Mouse (Mus musculus): ENCODE data around the gene Slc22a2. TPM values are rescaled to one million over a fixed set of nuclear protein-coding genes. Genes with fewer than 3 reads are reported as not detected.
"Not testable (repeated sequence)": the region's sequence is repeated elsewhere in the genome, so short reads cannot be mapped to it uniquely, and the experiment has no call there.

Slc22a2 gene
- polyA plus RNA-seq (2011; ENCODE audit: insufficient read depth, insufficient read length, low replicate concordance, missing spikeins): 2.0 TPM in 1 of 2 replicates, not detected in the other

GRCm38 (mm10) chr17:12583991-12584390, at the start of gene Slc22a2:
Gene Slc22a2 (plus strand): TSS chr17:12584132.
- WGBS: 74% methylated on average over 10 of the region's 10 CpGs
- Histone ChIP-seq H3K4me1 (ENCODE audit: control insufficient read depth, insufficient read depth, low read length) (no peaks in the 10 kb centered on the region), H3K4me3 (replicated peaks; ENCODE audit: control insufficient read depth, low read depth, low read length) (no peak within 1 kb of the TSS), H3K27ac (ENCODE audit: control insufficient read depth, insufficient read depth, low read depth, low read length, poor library complexity) (no peak within 1 kb of the TSS)
- TF ChIP-seq CTCF (IDR thresholded peaks at IDR 0.05; ENCODE audit: control insufficient read depth, insufficient read depth, low read length): no peak
- TF ChIP-seq POLR2A (IDR thresholded peaks at IDR 0.05; ENCODE audit: borderline replicate concordance, control insufficient read depth, low read depth, low read length): no peak

DNA sequence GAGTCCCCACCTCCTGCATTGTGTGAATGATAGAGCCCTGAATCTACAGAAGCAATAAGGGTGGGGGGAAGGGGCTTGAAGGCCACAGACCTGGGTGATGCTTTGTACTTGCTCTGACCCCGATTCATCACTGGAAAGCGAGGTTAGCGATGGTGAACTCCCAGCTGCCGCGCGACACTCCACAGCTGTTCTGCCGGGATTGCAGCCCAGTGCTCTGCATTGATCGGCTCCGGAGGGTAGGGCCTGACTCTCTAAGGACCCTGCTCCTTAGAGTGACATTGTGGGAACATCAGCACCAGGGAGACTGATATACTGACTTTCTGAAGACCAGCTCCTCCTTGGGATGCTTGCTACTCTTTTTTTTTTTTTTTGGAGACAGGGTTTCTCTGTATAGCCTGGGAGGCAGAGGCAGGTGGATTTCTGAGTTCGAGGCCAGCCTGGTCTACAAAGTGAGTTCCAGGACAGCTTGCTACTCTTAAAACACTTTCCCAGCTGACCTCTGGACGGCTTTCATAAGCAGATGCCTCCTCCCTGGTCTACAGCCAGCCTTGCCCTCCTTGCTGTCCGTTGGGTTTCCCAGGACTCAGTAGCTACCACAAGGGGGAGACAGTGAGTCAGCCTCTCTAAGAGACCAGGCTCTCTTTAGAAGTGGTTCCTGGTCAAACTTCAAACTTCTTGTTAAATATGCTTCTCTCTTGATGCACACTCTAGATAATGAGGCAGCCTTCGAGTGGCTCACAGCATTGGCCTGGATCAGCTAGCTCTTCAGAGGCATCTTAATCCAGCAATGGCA, 49.4 kb upstream of the Slc22a2 start:
- Histone ChIP-seq H3K27ac (ENCODE audit: control insufficient read depth, insufficient read depth, low read depth, low read length, poor library complexity) (no peak overlapping the region), H3K4me1 (ENCODE audit: control insufficient read depth, insufficient read depth, low read length) (no peaks in the 10 kb centered on the region), H3K4me3 (replicated peaks; ENCODE audit: control insufficient read depth, low read depth, low read length) (no peak overlapping the region)
- 64% methylated on average over 13 of the region's 13 CpGs for WGBS
- peak; percentile 74 for TF ChIP-seq CTCF (IDR thresholded peaks at IDR 0.05; ENCODE audit: control insufficient read depth, insufficient read depth, low read length)
- no peak for TF ChIP-seq POLR2A (IDR thresholded peaks at IDR 0.05; ENCODE audit: borderline replicate concordance, control insufficient read depth, low read depth, low read length)

DNA sequence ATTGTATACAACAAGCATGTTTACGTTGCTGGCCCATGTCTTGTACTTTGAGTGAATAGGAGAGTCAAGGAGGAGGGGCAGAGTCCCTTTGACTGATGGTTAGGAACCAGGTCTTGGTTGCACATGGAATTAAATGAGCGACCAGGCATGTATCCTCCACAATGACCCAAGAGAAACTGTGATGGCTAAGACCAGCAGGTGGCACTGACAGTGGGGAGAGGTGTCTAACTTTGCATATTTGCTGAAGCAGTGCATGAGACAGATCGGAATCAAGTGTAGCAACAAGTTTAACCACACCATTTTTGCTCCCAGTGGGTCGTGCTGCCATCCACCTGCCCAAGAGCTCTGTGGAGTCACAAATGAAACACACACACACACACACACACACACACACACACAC, 21.7 kb upstream of the Slc22a2 start:
- no peaks in the 10 kb centered on the region for H3K4me1 ChIP-seq (ENCODE audit: control insufficient read depth, insufficient read depth, low read length)
- no peak overlapping the region for H3K4me3 ChIP-seq (replicated peaks; ENCODE audit: control insufficient read depth, low read depth, low read length)
- H3K27ac ChIP-seq (ENCODE audit: control insufficient read depth, insufficient read depth, low read depth, low read length, poor library complexity): no peak overlapping the region
- no peak for TF ChIP-seq CTCF (IDR thresholded peaks at IDR 0.05; ENCODE audit: control insufficient read depth, insufficient read depth, low read length)
- no peak for TF ChIP-seq POLR2A (IDR thresholded peaks at IDR 0.05; ENCODE audit: borderline replicate concordance, control insufficient read depth, low read depth, low read length)
- WGBS: 77% methylated on average over 4 of the region's 4 CpGs

DNA sequence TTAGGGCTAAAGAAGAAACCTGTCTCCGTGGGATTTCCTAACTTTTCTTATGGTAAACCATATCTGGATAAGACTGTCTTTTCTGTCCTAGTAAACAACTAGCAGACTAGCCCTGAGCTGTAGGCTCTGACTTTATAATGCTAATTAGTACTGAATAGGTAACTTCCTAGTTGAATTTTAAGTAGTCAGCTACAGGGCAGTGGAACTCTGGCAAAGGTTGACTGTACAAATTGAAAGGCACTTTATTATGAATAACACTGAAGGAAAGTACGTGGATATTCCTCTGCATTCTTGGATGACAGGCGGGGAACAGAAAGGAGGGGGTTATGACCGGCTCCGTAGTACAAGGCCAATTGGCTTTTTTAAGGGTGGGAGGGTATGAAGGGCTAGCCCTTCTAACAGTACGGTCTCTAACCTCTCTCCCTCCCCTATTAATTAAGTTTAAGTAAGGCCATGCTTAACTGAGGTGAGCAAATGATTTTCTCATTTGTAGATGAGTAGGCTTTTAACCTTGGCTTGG, 19.4 kb upstream of the Slc22a2 start:
- H3K4me3 ChIP-seq (replicated peaks; ENCODE audit: control insufficient read depth, low read depth, low read length); H3K4me1 ChIP-seq (ENCODE audit: control insufficient read depth, insufficient read depth, low read length); H3K27ac ChIP-seq (ENCODE audit: control insufficient read depth, insufficient read depth, low read depth, low read length, poor library complexity): not testable (repeated sequence)
- WGBS: 85% methylated on average over 6 of the region's 6 CpGs

GRCm38 (mm10) chr17:12565443-12565842, 18.5 kb upstream of the Slc22a2 start:
- H3K4me1 ChIP-seq (ENCODE audit: control insufficient read depth, insufficient read depth, low read length): no peaks in the 10 kb centered on the region
- WGBS: 84% methylated on average over 6 of the region's 6 CpGs
- no peak overlapping the region for H3K4me3 ChIP-seq (replicated peaks; ENCODE audit: control insufficient read depth, low read depth, low read length)
- no peak overlapping the region for H3K27ac ChIP-seq (ENCODE audit: control insufficient read depth, insufficient read depth, low read depth, low read length, poor library complexity)
- TF ChIP-seq CTCF (IDR thresholded peaks at IDR 0.05; ENCODE audit: control insufficient read depth, insufficient read depth, low read length): no peak
- TF ChIP-seq POLR2A (IDR thresholded peaks at IDR 0.05; ENCODE audit: borderline replicate concordance, control insufficient read depth, low read depth, low read length): no peak

- TF ChIP-seq POLR2A (IDR thresholded peaks at IDR 0.05; ENCODE audit: borderline replicate concordance, control insufficient read depth, low read depth, low read length): no peak
- TF ChIP-seq CTCF (IDR thresholded peaks at IDR 0.05; ENCODE audit: control insufficient read depth, insufficient read depth, low read length): no peak
- 80% methylated on average over 6 of the region's 6 CpGs for WGBS
- Histone ChIP-seq H3K4me1 (ENCODE audit: control insufficient read depth, insufficient read depth, low read length) (no peaks in the 10 kb centered on the region; the same call in 1 of the 2 replicates), H3K4me3 (replicated peaks; ENCODE audit: control insufficient read depth, low read depth, low read length) (no peak overlapping the region), H3K27ac (ENCODE audit: control insufficient read depth, insufficient read depth, low read depth, low read length, poor library complexity) (no peak overlapping the region)
Observed at GRCm38 (mm10) chr17:12571316-12571715, 12.6 kb upstream of the Slc22a2 start.

- TF ChIP-seq CTCF (IDR thresholded peaks at IDR 0.05; ENCODE audit: control insufficient read depth, insufficient read depth, low read length) (no peak), POLR2A (IDR thresholded peaks at IDR 0.05; ENCODE audit: borderline replicate concordance, control insufficient read depth, low read depth, low read length) (no peak)
- 81% methylated on average over 9 of the region's 9 CpGs for WGBS
- H3K27ac ChIP-seq (ENCODE audit: control insufficient read depth, insufficient read depth, low read depth, low read length, poor library complexity): no peak overlapping the region
- H3K4me1 ChIP-seq (ENCODE audit: control insufficient read depth, insufficient read depth, low read length): no peaks in the 10 kb centered on the region; the same call in 1 of the 2 replicates
- H3K4me3 ChIP-seq (replicated peaks; ENCODE audit: control insufficient read depth, low read depth, low read length): no peak overlapping the region
Observed at GRCm38 (mm10) chr17:12571924-12572463, 11.9 kb upstream of the Slc22a2 start.

DNA sequence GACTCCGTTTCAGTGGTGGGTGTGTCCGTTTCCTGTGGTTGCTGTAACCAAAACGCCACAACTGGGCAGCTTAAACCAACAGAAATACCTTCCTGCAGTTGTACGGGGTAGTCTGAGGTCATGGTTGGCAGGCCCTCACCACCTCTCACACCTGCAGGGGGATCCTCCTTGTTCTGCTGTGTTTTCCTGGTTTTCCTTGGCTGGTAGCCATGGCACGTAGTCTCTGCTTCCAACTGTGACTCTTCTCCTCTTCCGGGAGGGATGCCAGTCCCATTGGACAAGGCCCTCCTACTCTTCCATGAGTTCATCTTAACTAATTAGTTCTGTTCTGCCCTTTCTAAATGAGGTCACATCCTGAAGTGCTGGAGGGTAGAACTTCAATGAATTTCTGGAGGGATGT, 8.5 kb upstream of the Slc22a2 start:
- TF ChIP-seq CTCF (IDR thresholded peaks at IDR 0.05; ENCODE audit: control insufficient read depth, insufficient read depth, low read length): no peak
- no peak for TF ChIP-seq POLR2A (IDR thresholded peaks at IDR 0.05; ENCODE audit: borderline replicate concordance, control insufficient read depth, low read depth, low read length)
- H3K4me1 ChIP-seq (ENCODE audit: control insufficient read depth, insufficient read depth, low read length): no peaks in the 10 kb centered on the region; the same call in 1 of the 2 replicates
- 26% methylated on average over 6 of the region's 6 CpGs for WGBS
- no peak overlapping the region for H3K27ac ChIP-seq (ENCODE audit: control insufficient read depth, insufficient read depth, low read depth, low read length, poor library complexity)
- no peak overlapping the region for H3K4me3 ChIP-seq (replicated peaks; ENCODE audit: control insufficient read depth, low read depth, low read length)

Data from bone marrow, adult 2 months (tissue).